Mouse (Mus musculus): ENCODE results near the gene Rbm18. TPM values are rescaled to one million over a fixed set of nuclear protein-coding genes. Genes with fewer than 3 reads are reported as not detected.
A peak's percentile ranks its signal among the peaks of the same experiment; 100 is the strongest.

Rbm18 gene
- polyA plus RNA-seq, 1 experiment from 2014 or later = 29.9 TPM

- peak overlapping the region; percentile 78 for H3K4me2 ChIP-seq
- 2% methylated on average over 70 of the region's 70 CpGs for WGBS (ENCODE audit: insufficient replicate concordance)
- H3K9ac ChIP-seq = no peak overlapping the region
- H3K4me3 ChIP-seq = peak overlapping the region; percentile 54
- H3K27ac ChIP-seq = no peak overlapping the region
- peak; percentile 83 for ATAC-seq
- H3K4me1 ChIP-seq = peaks cover 16% of the 10 kb centered on the region
- H3K36me3 ChIP-seq = no peaks in the 10 kb centered on the region
- peaks cover 98% of the 10 kb centered on the region for H3K27me3 ChIP-seq (replicated peaks)
- H3K9me3 ChIP-seq (replicated peaks) = no peaks in the 10 kb centered on the region
These were observed 45.5 kb downstream of the Rbm18 start for GRCm38 (mm10) chr2:36090853-36091741.

GRCm38 (mm10) chr2:36089190-36089589, 47.4 kb downstream of the Rbm18 start:
- no peak overlapping the region for H3K9ac ChIP-seq
- H3K9me3 ChIP-seq (replicated peaks) = no peaks in the 10 kb centered on the region
- 45% methylated on average over 3 of the region's 3 CpGs for WGBS (ENCODE audit: insufficient replicate concordance)
- H3K4me3 ChIP-seq = no peak overlapping the region
- no peaks in the 10 kb centered on the region for H3K36me3 ChIP-seq
- peaks cover 16% of the 10 kb centered on the region for H3K4me1 ChIP-seq
- no peak overlapping the region for H3K27ac ChIP-seq
- peaks cover 86% of the 10 kb centered on the region for H3K27me3 ChIP-seq (replicated peaks)
- no peak for ATAC-seq
- H3K4me2 ChIP-seq = no peak overlapping the region

GRCm38 (mm10) chr2:36085041-36085440, 51.5 kb downstream of the Rbm18 start:
- H3K9me3 ChIP-seq (replicated peaks) = no peaks in the 10 kb centered on the region
- H3K36me3 ChIP-seq = no peaks in the 10 kb centered on the region
- no peak overlapping the region for H3K4me2 ChIP-seq
- ATAC-seq = no peak
- H3K9ac ChIP-seq = no peak overlapping the region
- no peaks in the 10 kb centered on the region for H3K4me1 ChIP-seq
- no peak overlapping the region for H3K27ac ChIP-seq
- 57% methylated on average over 1 of the region's 1 CpGs for WGBS (ENCODE audit: insufficient replicate concordance)
- H3K27me3 ChIP-seq (replicated peaks) = peaks cover 65% of the 10 kb centered on the region
- no peak overlapping the region for H3K4me3 ChIP-seq

GRCm38 (mm10) chr2:36082802-36083580, 53.6 kb downstream of the Rbm18 start:
- ATAC-seq = no peak
- 60% methylated on average over 9 of the region's 9 CpGs for WGBS (ENCODE audit: insufficient replicate concordance)
- Histone ChIP-seq H3K9me3 (replicated peaks) (no peaks in the 10 kb centered on the region), H3K27ac (no peak overlapping the region), H3K27me3 (replicated peaks) (peaks cover 57% of the 10 kb centered on the region), H3K4me1 (no peaks in the 10 kb centered on the region), H3K4me2 (no peak overlapping the region), H3K36me3 (no peaks in the 10 kb centered on the region), H3K9ac (no peak overlapping the region), H3K4me3 (no peak overlapping the region)

GRCm38 (mm10) chr2:36081446-36081845, 55.1 kb downstream of the Rbm18 start:
- Histone ChIP-seq H3K27me3 (replicated peaks) (peaks cover 47% of the 10 kb centered on the region), H3K27ac (no peak overlapping the region), H3K9me3 (replicated peaks) (no peaks in the 10 kb centered on the region), H3K36me3 (no peaks in the 10 kb centered on the region), H3K4me3 (no peak overlapping the region), H3K4me2 (no peak overlapping the region), H3K9ac (no peak overlapping the region), H3K4me1 (no peaks in the 10 kb centered on the region)
- ATAC-seq = peak; percentile 81
- WGBS (ENCODE audit: insufficient replicate concordance) = 34% methylated on average over 9 of the region's 9 CpGs

- 30% methylated on average over 11 of the region's 11 CpGs for WGBS (ENCODE audit: insufficient replicate concordance)
- H3K4me2 ChIP-seq = no peak overlapping the region
- ATAC-seq = no peak
- peaks cover 27% of the 10 kb centered on the region for H3K27me3 ChIP-seq (replicated peaks)
- H3K9me3 ChIP-seq (replicated peaks) = no peaks in the 10 kb centered on the region
- H3K27ac ChIP-seq = no peak overlapping the region
- no peak overlapping the region for H3K9ac ChIP-seq
- H3K4me3 ChIP-seq = no peak overlapping the region
- H3K4me1 ChIP-seq = no peaks in the 10 kb centered on the region
- no peaks in the 10 kb centered on the region for H3K36me3 ChIP-seq
These were observed 59.3 kb downstream of the Rbm18 start for GRCm38 (mm10) chr2:36077160-36077761.

- WGBS (ENCODE audit: insufficient replicate concordance) = 59% methylated on average over 5 of the region's 5 CpGs
- Histone ChIP-seq H3K4me1 (no peaks in the 10 kb centered on the region), H3K27ac (no peak overlapping the region), H3K27me3 (replicated peaks) (peaks cover 16% of the 10 kb centered on the region; the same call in 1 of the 2 replicates), H3K4me3 (no peak overlapping the region), H3K36me3 (no peaks in the 10 kb centered on the region), H3K9ac (no peak overlapping the region), H3K9me3 (replicated peaks) (no peaks in the 10 kb centered on the region), H3K4me2 (no peak overlapping the region)
- ATAC-seq = no peak
These were observed 61.4 kb downstream of the Rbm18 start for GRCm38 (mm10) chr2:36075210-36075609.

GRCm38 (mm10) chr2:36073781-36074180, 62.8 kb downstream of the Rbm18 start:
- Histone ChIP-seq H3K9ac (no peak overlapping the region), H3K27ac (no peak overlapping the region), H3K4me2 (no peak overlapping the region), H3K36me3 (no peaks in the 10 kb centered on the region), H3K4me1 (no peaks in the 10 kb centered on the region), H3K27me3 (replicated peaks) (0 out of 2 replicates have a peak, but pooled peaks cover 5% of the 10 kb centered on the region), H3K4me3 (no peak overlapping the region), H3K9me3 (replicated peaks) (no peaks in the 10 kb centered on the region)
- no peak for ATAC-seq
- 33% methylated on average over 3 of the region's 3 CpGs for WGBS (ENCODE audit: insufficient replicate concordance)

GRCm38 (mm10) chr2:36071660-36072305, 64.8 kb downstream of the Rbm18 start:
- Histone ChIP-seq H3K27ac (no peak overlapping the region), H3K4me1 (no peaks in the 10 kb centered on the region), H3K9me3 (replicated peaks) (no peaks in the 10 kb centered on the region), H3K4me2 (no peak overlapping the region), H3K4me3 (no peak overlapping the region), H3K27me3 (replicated peaks) (no peaks in the 10 kb centered on the region), H3K9ac (no peak overlapping the region), H3K36me3 (no peaks in the 10 kb centered on the region)
- WGBS (ENCODE audit: insufficient replicate concordance) = 60% methylated on average over 8 of the region's 8 CpGs
- ATAC-seq = no peak

GRCm38 (mm10) chr2:36067132-36067531, 69.4 kb downstream of the Rbm18 start:
- Histone ChIP-seq H3K27me3 (replicated peaks) (no peaks in the 10 kb centered on the region; the same call in 1 of the 2 replicates), H3K27ac (no peak overlapping the region), H3K4me2 (no peak overlapping the region), H3K9me3 (replicated peaks) (no peaks in the 10 kb centered on the region), H3K4me3 (no peak overlapping the region), H3K4me1 (no peaks in the 10 kb centered on the region), H3K36me3 (no peaks in the 10 kb centered on the region), H3K9ac (no peak overlapping the region)
- no peak for ATAC-seq
- 63% methylated on average over 9 of the region's 9 CpGs for WGBS (ENCODE audit: insufficient replicate concordance)

Data from liver, embryonic 12.5 days (tissue).